Mouse (Mus musculus) forebrain, embryonic 15.5 days (tissue): ENCODE measurements at regions not wholly inside any gene's neighbourhood (a gene's known extent, or its start where the extent isn't known, plus 50 kb on each side); places are given as distances from the start of the nearest gene placed in this dataset.

Source experiments
- ATAC-seq: fragments of 200-750 bp; cut with Nextera tagmentation; replicated peaks from 2 replicates; pipeline ENCODE4 v1.8.0; 2017; ENCODE audit warnings: mild to moderate bottlenecking, moderate TSS enrichment, moderate library complexity
- H3K27ac ChIP-seq: fragments of 300-500 bp; sonication (generic); replicated peaks from 2 replicates; pipeline ENCODE4 v1.5.1; 2015; ENCODE audit warnings: mild to moderate bottlenecking, inconsistent platforms
- H3K27me3 ChIP-seq: fragments of 300-500 bp; sonication (generic); 2 replicates; pipeline ENCODE4 v1.6.1; 2015; ENCODE audit warnings: inconsistent platforms
- H3K36me3 ChIP-seq: fragments of 300-500 bp; sonication (generic); 2 replicates; pipeline ENCODE4 v1.6.1; 2015; ENCODE audit warnings: mild to moderate bottlenecking, inconsistent platforms
- H3K4me1 ChIP-seq: fragments of 300-500 bp; sonication (generic); 2 replicates; pipeline ENCODE4 v1.6.1; 2015; ENCODE audit warnings: inconsistent platforms
- H3K4me2 ChIP-seq: fragments of 300-500 bp; sonication (generic); replicated peaks from 2 replicates; pipeline ENCODE4 v1.6.1; 2015; ENCODE audit warnings: mild to moderate bottlenecking, inconsistent platforms
- H3K4me3 ChIP-seq: fragments of 300-500 bp; sonication (generic); 2 replicates; pipeline ENCODE4 v1.5.1; 2015; ENCODE audit warnings: mild to moderate bottlenecking, inconsistent platforms
- H3K9ac ChIP-seq: fragments of 300-500 bp; sonication (generic); replicated peaks from 2 replicates; pipeline ENCODE4 v1.6.1; 2015; ENCODE audit warnings: mild to moderate bottlenecking, inconsistent platforms
- H3K9me3 ChIP-seq: fragments of 300-500 bp; sonication (generic); 2 replicates; pipeline ENCODE4 v1.6.1; 2016; ENCODE audit warnings: inconsistent platforms
- WGBS: fragments of 180-500 bp; shearing (Covaris S2); methylation state at CpG from one replicate; pipeline ENCODE4 v1.1.7; 2015; ENCODE audit warnings: mixed read lengths; 5-methylcytosine and 5-hydroxymethylcytosine counted together

DNA sequence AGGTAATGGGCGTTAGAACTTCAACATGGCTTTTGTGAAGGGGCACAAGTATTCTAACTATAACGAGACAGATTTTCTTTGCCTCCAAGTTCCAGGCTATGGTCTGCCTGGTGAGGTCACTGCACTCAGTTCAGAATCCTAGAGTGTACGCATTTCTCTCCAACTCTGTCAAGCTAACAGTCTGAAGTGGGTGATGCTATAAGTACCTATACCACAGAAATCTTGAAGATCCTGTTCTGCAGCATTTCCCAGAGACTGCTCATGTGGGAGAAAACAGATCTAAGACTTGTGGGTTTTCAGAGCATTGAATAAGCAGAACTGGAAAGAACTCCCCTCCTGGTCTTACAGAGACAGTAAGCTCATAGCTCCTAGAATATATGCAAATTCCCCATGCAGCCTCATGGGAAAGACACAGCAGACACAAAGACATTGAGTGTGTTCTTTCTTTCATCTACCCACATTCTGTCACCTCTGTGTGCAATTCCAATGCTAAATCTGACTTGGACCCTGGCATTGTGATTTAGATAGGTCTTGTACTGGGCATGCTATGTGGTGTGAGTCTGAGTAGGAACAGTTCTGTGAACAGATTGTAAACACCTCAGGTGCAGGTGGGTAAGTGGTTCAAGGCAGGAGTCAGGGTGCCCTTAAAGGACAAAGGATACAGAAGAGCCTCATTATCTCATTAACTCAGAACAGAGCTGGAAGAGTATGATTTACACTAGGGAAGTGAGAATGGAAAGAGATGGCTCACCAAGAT lies 245.1 kb upstream of the Cpeb2 start:
- no peak for ATAC-seq

DNA sequence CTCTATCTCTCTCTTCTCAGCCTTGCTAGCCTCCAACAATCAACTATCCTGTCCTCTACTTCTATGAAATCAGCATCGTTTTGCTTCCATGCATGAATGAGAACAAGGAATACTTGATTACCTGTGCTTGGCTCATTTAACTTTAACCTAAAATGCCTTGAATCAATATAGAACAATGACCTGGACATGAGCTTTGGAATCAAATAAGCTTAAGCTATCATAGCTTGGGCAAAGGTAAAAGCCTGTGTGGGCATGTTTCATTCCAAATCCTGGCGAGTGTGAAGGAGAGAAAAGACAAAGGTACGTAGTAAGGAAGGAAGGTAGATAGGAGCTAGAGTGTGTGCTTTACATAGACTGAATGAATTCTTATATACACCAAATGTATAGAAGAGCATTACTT lies 243.7 kb upstream of the Cpeb2 start:
- WGBS, result 89% methylated on average over 3 of the region's 3 CpGs
- H3K27me3 ChIP-seq, result no peaks in the 10 kb centered on the region
- H3K36me3 ChIP-seq, result no peaks in the 10 kb centered on the region
- H3K4me3 ChIP-seq, result no peak overlapping the region
- no peak overlapping the region for H3K4me2 ChIP-seq
- no peak overlapping the region for H3K9ac ChIP-seq
- H3K9me3 ChIP-seq, result no peaks in the 10 kb centered on the region
- no peak overlapping the region for H3K27ac ChIP-seq
- H3K4me1 ChIP-seq, result no peaks in the 10 kb centered on the region
- ATAC-seq, result no peak

More for the DNA sequence above, 245.1 kb upstream of the Cpeb2 start:
- Histone ChIP-seq H3K9ac (no peak overlapping the region), H3K4me2 (no peak overlapping the region), H3K4me3 (no peak overlapping the region), H3K4me1 (no peaks in the 10 kb centered on the region), H3K27me3 (no peaks in the 10 kb centered on the region), H3K27ac (no peak overlapping the region), H3K36me3 (no peaks in the 10 kb centered on the region), H3K9me3 (no peaks in the 10 kb centered on the region)
- WGBS, result 78% methylated on average over 3 of the region's 3 CpGs

DNA sequence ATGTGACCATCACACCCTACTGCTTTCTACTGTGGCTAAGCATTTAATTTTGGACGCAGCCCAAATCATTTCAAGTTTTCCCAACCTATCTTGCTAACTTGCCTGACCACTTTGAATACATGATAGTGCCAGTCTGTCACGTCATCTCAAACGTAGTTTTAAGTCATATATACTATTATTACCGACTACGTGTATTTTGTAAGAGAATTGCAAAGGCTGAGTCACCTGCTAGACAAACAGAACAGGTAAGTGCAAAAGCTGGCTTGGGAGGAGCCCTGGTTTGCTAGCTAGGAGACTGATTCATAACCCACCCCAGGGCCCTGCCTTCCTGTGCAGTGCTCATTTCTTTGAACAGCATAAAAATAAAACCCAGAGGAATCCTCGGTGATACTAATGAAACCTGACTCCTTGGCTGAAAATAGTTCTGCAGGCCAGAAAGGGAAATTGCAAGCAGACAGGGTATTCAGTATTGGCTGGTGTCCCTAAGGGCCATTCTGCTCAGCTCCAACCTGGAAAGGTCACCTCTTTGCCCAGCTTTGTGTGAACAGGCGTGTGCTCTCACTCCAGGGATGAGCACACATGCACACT lies 208.9 kb upstream of the Cpeb2 start:
- H3K4me2 ChIP-seq, result no peak overlapping the region
- no peaks in the 10 kb centered on the region for H3K4me1 ChIP-seq
- 86% methylated on average over 7 of the region's 7 CpGs for WGBS
- H3K9me3 ChIP-seq, result no peaks in the 10 kb centered on the region
- H3K9ac ChIP-seq, result no peak overlapping the region
- H3K27me3 ChIP-seq, result no peaks in the 10 kb centered on the region
- ATAC-seq, result no peak
- no peaks in the 10 kb centered on the region for H3K36me3 ChIP-seq
- no peak overlapping the region for H3K4me3 ChIP-seq
- H3K27ac ChIP-seq, result no peak overlapping the region

DNA sequence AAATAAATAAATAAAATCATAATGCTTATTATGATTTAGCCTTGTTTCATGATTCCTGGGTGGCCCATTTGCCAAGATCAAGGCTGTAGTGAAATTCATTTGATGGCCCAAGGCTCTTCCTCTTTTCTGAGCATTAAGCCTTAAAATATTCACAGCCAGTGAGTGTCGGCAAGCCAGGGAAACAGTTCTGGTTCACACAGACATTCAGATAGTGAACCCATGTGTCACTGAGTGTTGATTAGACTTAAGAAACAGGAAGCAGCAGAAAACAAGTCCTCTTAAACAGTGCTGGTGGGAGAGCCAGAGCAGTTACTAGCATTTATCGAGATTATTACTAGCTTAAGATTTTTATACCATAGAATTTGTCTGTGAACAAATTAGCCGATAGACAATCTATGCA lies 201.7 kb upstream of the Cpeb2 start:
- H3K36me3 ChIP-seq, result no peaks in the 10 kb centered on the region
- no peak for ATAC-seq
- no peaks in the 10 kb centered on the region for H3K9me3 ChIP-seq
- no peak overlapping the region for H3K27ac ChIP-seq
- no peak overlapping the region for H3K9ac ChIP-seq
- no peak overlapping the region for H3K4me2 ChIP-seq
- H3K4me1 ChIP-seq, result no peaks in the 10 kb centered on the region
- 86% methylated on average over 3 of the region's 3 CpGs for WGBS
- no peak overlapping the region for H3K4me3 ChIP-seq
- no peaks in the 10 kb centered on the region for H3K27me3 ChIP-seq

DNA sequence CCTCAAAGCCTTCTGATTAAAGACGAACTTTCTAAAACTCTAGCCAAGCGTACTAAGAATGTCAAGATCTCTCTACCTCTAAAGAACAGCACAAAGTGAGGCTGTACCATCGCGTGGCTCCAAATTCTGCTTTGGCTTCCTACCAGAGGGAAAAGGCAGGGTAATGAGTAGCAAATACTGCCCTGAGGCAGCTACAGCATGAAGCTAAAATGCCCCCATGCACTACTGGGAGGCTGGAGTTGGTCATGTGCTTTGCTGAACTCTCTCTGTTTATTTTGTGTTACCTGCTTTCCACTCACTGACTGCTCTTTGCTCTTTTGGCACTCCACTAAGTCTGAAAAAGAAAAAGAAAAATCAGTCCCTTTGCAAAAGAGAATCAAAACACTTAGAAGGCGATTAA lies 201.1 kb upstream of the Cpeb2 start:
- Histone ChIP-seq H3K4me1 (no peaks in the 10 kb centered on the region), H3K9me3 (no peaks in the 10 kb centered on the region), H3K4me3 (no peak overlapping the region), H3K27me3 (no peaks in the 10 kb centered on the region), H3K36me3 (no peaks in the 10 kb centered on the region), H3K9ac (no peak overlapping the region), H3K27ac (no peak overlapping the region), H3K4me2 (no peak overlapping the region)
- no peak for ATAC-seq
- WGBS, result 64% methylated on average over 5 of the region's 5 CpGs

DNA sequence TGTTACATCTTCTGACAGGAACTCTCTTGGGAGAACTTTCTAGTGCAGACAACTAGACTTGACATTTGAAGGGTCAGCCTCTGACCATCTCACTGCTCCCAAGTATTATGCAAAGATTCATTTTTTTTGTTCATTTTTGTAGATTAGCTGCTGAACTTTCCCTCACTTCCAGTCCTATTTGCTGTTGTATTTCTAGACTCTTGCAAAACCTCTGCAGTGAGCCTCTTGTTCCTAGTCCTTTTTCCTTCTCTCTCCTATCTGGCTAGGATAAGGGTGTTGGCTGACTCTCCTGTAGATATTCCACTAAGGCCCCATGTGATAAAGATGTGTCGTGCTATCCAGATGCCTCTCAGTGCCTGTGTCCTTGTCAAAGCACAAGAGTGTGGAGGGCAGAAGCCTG lies 198.5 kb upstream of the Cpeb2 start:
- WGBS, result 81% methylated on average over 1 of the region's 1 CpGs
- no peak for ATAC-seq
- no peaks in the 10 kb centered on the region for H3K27me3 ChIP-seq
- H3K4me1 ChIP-seq, result no peaks in the 10 kb centered on the region
- H3K4me2 ChIP-seq, result no peak overlapping the region
- H3K4me3 ChIP-seq, result no peak overlapping the region
- no peak overlapping the region for H3K9ac ChIP-seq
- H3K9me3 ChIP-seq, result no peaks in the 10 kb centered on the region
- no peaks in the 10 kb centered on the region for H3K36me3 ChIP-seq
- no peak overlapping the region for H3K27ac ChIP-seq

DNA sequence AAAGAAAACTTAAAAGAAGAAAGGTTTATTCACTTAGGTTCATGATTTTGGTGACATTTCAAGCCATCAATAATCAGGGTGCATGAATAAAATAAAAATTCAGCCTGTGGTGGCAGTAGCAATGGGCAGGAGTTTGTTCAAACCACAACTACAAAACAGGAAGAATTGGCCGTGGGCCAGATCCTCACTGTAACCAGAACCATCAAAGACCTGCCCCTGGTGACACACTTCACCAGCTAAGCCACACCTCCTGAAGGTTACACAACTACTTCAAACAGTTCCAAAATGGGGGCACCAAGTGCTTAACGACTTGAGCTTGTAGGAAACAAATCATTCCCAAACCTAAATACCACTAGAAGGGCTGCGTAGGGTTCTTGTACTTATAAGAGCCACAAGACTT lies 195.4 kb upstream of the Cpeb2 start:
- no peaks in the 10 kb centered on the region for H3K36me3 ChIP-seq
- H3K4me1 ChIP-seq, result no peaks in the 10 kb centered on the region
- no peak overlapping the region for H3K9ac ChIP-seq
- no peaks in the 10 kb centered on the region for H3K9me3 ChIP-seq
- no peaks in the 10 kb centered on the region for H3K27me3 ChIP-seq
- WGBS, result 59% methylated on average over 3 of the region's 3 CpGs
- no peak overlapping the region for H3K27ac ChIP-seq
- H3K4me2 ChIP-seq, result no peak overlapping the region
- no peak overlapping the region for H3K4me3 ChIP-seq
- no peak for ATAC-seq

DNA sequence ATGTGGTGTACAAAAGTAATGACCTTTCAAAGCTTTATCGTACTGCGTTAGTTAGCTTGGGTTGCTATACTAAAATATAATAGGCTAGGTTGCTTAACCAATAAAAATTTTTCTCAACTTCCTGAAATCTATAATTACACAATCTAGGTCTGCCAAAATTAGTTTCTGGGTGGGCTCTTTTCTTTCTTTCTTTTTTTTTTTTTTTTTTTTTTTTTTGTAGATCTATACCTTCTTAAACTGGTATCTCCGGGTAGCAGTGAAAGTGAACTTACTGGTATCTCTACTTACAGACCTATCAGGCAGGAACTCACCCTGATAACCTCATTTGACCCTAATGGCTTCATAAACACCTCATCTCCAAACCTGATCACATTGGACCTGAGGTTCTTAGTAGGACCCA lies 193.4 kb upstream of the Cpeb2 start:
- Histone ChIP-seq H3K27me3 (no peaks in the 10 kb centered on the region), H3K4me1 (no peaks in the 10 kb centered on the region), H3K4me3 (no peak overlapping the region), H3K36me3 (no peaks in the 10 kb centered on the region), H3K9me3 (no peaks in the 10 kb centered on the region), H3K27ac (no peak overlapping the region), H3K4me2 (no peak overlapping the region), H3K9ac (no peak overlapping the region)
- ATAC-seq, result no peak
- WGBS, result 93% methylated on average over 3 of the region's 3 CpGs

DNA sequence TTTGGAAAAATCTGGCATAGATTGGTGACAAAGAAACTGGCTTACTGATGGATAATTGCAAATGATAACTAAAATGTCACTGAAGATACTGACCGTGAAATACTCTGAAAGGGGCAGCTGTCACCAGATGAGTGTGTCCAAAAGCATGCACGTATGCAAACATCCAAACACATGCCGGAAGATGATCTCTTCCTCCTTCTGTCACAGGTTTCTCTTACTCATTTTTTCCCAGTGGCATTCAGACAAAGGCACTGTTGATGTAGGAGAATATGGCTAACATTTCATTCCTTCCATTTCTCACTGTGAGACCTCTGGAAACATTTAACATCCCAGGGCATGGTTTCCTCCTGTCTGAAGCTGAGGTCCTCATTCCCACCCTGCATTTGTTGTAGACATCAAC lies 190.4 kb upstream of the Cpeb2 start:
- ATAC-seq, result no peak
- H3K4me1 ChIP-seq, result no peaks in the 10 kb centered on the region
- H3K36me3 ChIP-seq, result no peaks in the 10 kb centered on the region
- H3K27ac ChIP-seq, result no peak overlapping the region
- H3K4me3 ChIP-seq, result no peak overlapping the region
- H3K9ac ChIP-seq, result no peak overlapping the region
- WGBS, result 90% methylated on average over 3 of the region's 3 CpGs
- H3K4me2 ChIP-seq, result no peak overlapping the region
- H3K9me3 ChIP-seq, result no peaks in the 10 kb centered on the region
- no peaks in the 10 kb centered on the region for H3K27me3 ChIP-seq

DNA sequence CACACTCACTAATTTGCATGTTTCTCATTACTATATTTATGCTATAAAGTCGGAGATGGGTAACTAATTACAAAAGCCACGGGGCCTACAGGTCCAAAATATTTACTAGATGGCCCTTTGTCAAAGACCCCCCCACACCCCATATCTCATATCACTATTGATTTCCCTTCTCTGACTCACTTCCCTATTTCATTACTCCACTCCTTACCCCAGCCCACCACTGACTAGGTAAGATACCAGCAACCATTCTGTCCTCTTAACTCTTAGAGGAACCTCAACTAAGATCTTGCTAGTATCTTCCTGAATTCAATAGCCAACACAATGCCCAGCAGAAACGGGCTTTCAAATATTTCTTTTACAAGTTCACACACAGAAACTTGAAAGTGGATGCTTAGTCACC lies 187.1 kb upstream of the Cpeb2 start:
- 82% methylated on average over 3 of the region's 3 CpGs for WGBS

DNA sequence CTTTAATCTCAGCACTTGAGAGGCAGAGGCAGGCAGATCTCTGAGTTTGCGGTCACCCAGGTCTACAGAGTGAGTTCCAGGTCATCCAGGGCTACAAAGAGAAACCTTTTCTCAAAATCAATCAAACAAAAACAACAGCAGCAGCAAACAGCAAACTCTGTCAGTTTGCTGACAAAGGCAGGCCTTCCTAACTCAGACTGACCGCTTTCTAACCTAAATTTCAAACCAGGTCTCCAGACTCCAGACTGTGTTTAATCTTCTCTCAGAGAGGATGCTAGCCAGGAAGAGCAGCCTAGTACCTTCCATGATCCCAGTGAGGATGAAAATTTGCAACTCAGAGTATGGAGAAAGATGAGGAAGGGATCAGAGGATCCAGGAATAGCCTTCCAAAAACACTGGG lies 185.7 kb upstream of the Cpeb2 start:
- no peak for ATAC-seq
- no peaks in the 10 kb centered on the region for H3K36me3 ChIP-seq
- H3K4me1 ChIP-seq, result no peaks in the 10 kb centered on the region
- no peaks in the 10 kb centered on the region for H3K9me3 ChIP-seq
- no peak overlapping the region for H3K27ac ChIP-seq
- no peak overlapping the region for H3K4me2 ChIP-seq
- no peaks in the 10 kb centered on the region for H3K27me3 ChIP-seq
- no peak overlapping the region for H3K9ac ChIP-seq
- no peak overlapping the region for H3K4me3 ChIP-seq
- WGBS, result 96% methylated on average over 2 of the region's 2 CpGs

More for the DNA sequence above, 187.1 kb upstream of the Cpeb2 start:
- ATAC-seq, result no peak
- Histone ChIP-seq H3K4me1 (no peaks in the 10 kb centered on the region), H3K27ac (no peak overlapping the region), H3K9ac (no peak overlapping the region), H3K36me3 (no peaks in the 10 kb centered on the region), H3K9me3 (no peaks in the 10 kb centered on the region), H3K4me3 (no peak overlapping the region), H3K27me3 (no peaks in the 10 kb centered on the region), H3K4me2 (no peak overlapping the region)

DNA sequence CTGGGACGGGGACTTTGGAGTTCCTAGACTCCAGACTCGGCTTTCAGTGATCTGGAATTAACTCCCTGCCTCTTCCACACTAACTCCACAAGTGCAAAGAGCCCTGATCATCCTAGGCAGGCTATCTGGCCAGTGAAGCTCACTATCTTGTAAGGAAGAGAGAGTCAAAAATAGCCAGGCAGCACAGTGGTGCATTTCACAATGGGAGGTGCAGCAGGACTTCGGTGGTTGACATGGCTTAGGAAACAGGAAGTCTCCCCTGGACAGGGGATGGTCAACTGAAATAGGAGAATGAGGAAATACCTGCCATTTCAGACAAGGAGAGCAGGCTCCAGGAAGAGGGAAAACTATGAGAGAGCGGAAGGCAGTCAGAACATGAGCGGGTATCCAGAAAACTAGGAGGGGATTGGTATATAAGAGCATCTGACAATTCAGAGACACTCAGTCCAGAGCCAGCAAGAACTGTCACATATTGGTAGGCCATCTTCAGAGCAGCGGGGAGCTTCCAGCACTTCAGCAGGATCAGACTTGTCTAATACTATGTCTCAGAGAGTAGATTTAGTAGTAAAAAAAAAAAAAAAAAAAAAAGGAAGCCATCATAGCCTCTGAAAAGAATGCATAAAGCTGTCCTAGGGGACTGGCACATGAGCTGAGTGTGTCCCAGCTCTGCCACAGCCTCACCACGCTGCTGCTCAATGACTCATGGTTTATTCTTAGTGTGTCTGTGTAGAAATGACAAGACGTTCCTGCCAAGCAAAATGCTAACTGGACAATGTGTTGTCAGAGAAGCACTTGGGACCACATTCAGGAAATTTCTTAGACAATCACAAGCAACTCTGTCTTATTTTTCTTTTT lies 184.5 kb upstream of the Cpeb2 start:
- no peak overlapping the region for H3K9ac ChIP-seq
- no peak overlapping the region for H3K4me2 ChIP-seq
- H3K4me1 ChIP-seq, result no peaks in the 10 kb centered on the region
- H3K27me3 ChIP-seq, result no peaks in the 10 kb centered on the region
- H3K4me3 ChIP-seq, result no peak overlapping the region
- no peaks in the 10 kb centered on the region for H3K9me3 ChIP-seq
- ATAC-seq, result no peak
- no peak overlapping the region for H3K27ac ChIP-seq
- whole genome bisulfite sequencing, result 85% methylated on average over 8 of the region's 8 CpGs
- H3K36me3 ChIP-seq, result no peaks in the 10 kb centered on the region
